Mouse (Mus musculus) limb, embryonic 11.5 days (tissue): ENCODE data around the gene Rsl1. TPM values are rescaled to one million over a fixed set of nuclear protein-coding genes. Genes with fewer than 3 reads are reported as not detected.

Experiments used
- ATAC-seq: fragments of 200-750 bp; cut with Nextera tagmentation; 2 replicates; pipeline ENCODE4 v1.8.0; 2017; ENCODE audit warnings: low read depth; ENCODE audit not compliant: insufficient number of reproducible peaks, low FRiP score, low TSS enrichment
- DNase-seq: peaks from one replicate; pipeline ENCODE4 v3.0.0-alpha.2; 2015; ENCODE audit warnings: low spot score
- H3K27ac ChIP-seq: fragments of 300-500 bp; sonication (generic); replicated peaks from 2 replicates; pipeline ENCODE4 v1.5.1; 2014; ENCODE audit warnings: low read depth, mild to moderate bottlenecking, low read length
- H3K27me3 ChIP-seq: fragments of 300-500 bp; sonication (generic); 2 replicates; pipeline ENCODE4 v1.6.1; 2014; ENCODE audit warnings: mild to moderate bottlenecking, low read length, mixed read lengths; ENCODE audit not compliant: control insufficient read depth, insufficient read depth
- H3K36me3 ChIP-seq: fragments of 300-500 bp; sonication (generic); 2 replicates; pipeline ENCODE4 v1.6.1; 2014; ENCODE audit warnings: mild to moderate bottlenecking, low read length, moderate library complexity, mixed read lengths; ENCODE audit not compliant: control insufficient read depth, insufficient read depth
- H3K4me1 ChIP-seq: fragments of 300-500 bp; sonication (generic); 2 replicates; pipeline ENCODE4 v1.6.1; 2014; ENCODE audit warnings: low read length, mixed read lengths; ENCODE audit not compliant: control insufficient read depth, insufficient read depth
- H3K4me2 ChIP-seq: fragments of 300-500 bp; sonication (generic); 2 replicates; pipeline ENCODE4 v1.6.1; 2014; ENCODE audit warnings: low read depth, mild to moderate bottlenecking, moderate library complexity; ENCODE audit not compliant: severe bottlenecking
- H3K4me3 ChIP-seq: fragments of 300-500 bp; sonication (generic); 2 replicates; pipeline ENCODE4 v1.5.1; 2014; ENCODE audit warnings: low read depth, low read length
- H3K9ac ChIP-seq: fragments of 300-500 bp; sonication (generic); 2 replicates; pipeline ENCODE4 v1.6.1; 2014; ENCODE audit warnings: mild to moderate bottlenecking, low read length
- H3K9me3 ChIP-seq: fragments of 300-500 bp; sonication (generic); 2 replicates; pipeline ENCODE4 v1.6.1; 2016; ENCODE audit warnings: low read length; ENCODE audit not compliant: control insufficient read depth
- WGBS: fragments of 180-500 bp; shearing (Covaris S2); extraction: QIAGEN DNeasy Blood & Tissue Kit; methylation state at CpG from one replicate; pipeline ENCODE4 v1.1.7; 2014; 5-methylcytosine and 5-hydroxymethylcytosine counted together
- polyA plus RNA-seq: library from polyadenylated mRNA; unstranded; fragments of >200 nt; fragmentation: Nextera tagmentation; extraction: Ambion mirVana; gene quantifications from 2 replicates; pipeline ENCODE4 v1.2.1, GENCODE M21; 2014

The Rsl1 gene
- polyA plus RNA-seq, 1 experiment from 2014 or later, result 6.0 TPM

GRCm38 (mm10) chr13:67214015-67214607, 41.1 kb downstream of the Rsl1 start:
- Histone ChIP-seq H3K4me2 (no peak overlapping the region), H3K36me3 (no peaks in the 10 kb centered on the region), H3K4me3 (no peak overlapping the region), H3K9ac (no peak overlapping the region), H3K27ac (no peak overlapping the region), H3K4me1 (no peaks in the 10 kb centered on the region), H3K27me3 (no peaks in the 10 kb centered on the region), H3K9me3 (no peaks in the 10 kb centered on the region)
- 66% methylated on average over 4 of the region's 4 CpGs for WGBS
- DNase-seq, result no peak
- no peak for ATAC-seq

Other genes with a start within 250 kb of the Rsl1 start
- gene Zfp712, start 112.0 kb upstream of the Rsl1 start, polyA plus RNA-seq, result 4.6 and 5.4 TPM in 2 replicates
- 7.8 and 8.8 TPM in 2 replicates for gene Zfp708, start 75.2 kb upstream of the Rsl1 start, polyA plus RNA-seq
- 3.2 and 3.5 TPM in 2 replicates for gene Gm28557, start 64.6 kb upstream of the Rsl1 start, polyA plus RNA-seq
- gene Rslcan18, start 56.9 kb upstream of the Rsl1 start, polyA plus RNA-seq, result 0.34 and 0.41 TPM in 2 replicates
- 2.3 and 3.1 TPM in 2 replicates for gene Zfp759, start 51.5 kb upstream of the Rsl1 start, polyA plus RNA-seq
- gene Zfp455, start 21.3 kb downstream of the Rsl1 start, polyA plus RNA-seq, result 1.3 and 2.1 TPM in 2 replicates
- 1.7 and 2.2 TPM in 2 replicates for gene Zfp458, start 105.3 kb downstream of the Rsl1 start, polyA plus RNA-seq
- 0.27 and 0.54 TPM in 2 replicates for gene Zfp457, start 133.3 kb downstream of the Rsl1 start, polyA plus RNA-seq
- 1.9 and 2.8 TPM in 2 replicates for gene Zfp595, start 159.4 kb downstream of the Rsl1 start, polyA plus RNA-seq
- gene Gm28044, start 187.4 kb downstream of the Rsl1 start, polyA plus RNA-seq, result not detected in 2 replicates
- gene Zfp953, start 187.4 kb downstream of the Rsl1 start, polyA plus RNA-seq, result 1.1 and 1.2 TPM in 2 replicates
- 0.59 TPM in 1 of 2 replicates, not detected in the other for gene Gm28041, start 202.6 kb downstream of the Rsl1 start, polyA plus RNA-seq
- gene Zfp456, start 202.6 kb downstream of the Rsl1 start, polyA plus RNA-seq, result 1.2 and 1.5 TPM in 2 replicates
- gene Zfp429, start 226.6 kb downstream of the Rsl1 start, polyA plus RNA-seq, result 4.3 and 5.4 TPM in 2 replicates
- gene Zfp459, start 248.2 kb downstream of the Rsl1 start, polyA plus RNA-seq, result 1.2 and 1.3 TPM in 2 replicates